Mouse (Mus musculus): Measurements from ENCODE around the gene Pdzd9. TPM values are rescaled to one million over a fixed set of nuclear protein-coding genes. Genes with fewer than 3 reads are reported as not detected.
A peak's percentile ranks its signal among the peaks of the same experiment; 100 is the strongest.

The Pdzd9 gene
- polyA plus RNA-seq, 1 experiment from 2014 or later = 0.21 TPM

GRCm38 (mm10) chr7:120684731-120685161 is 14.6 kb upstream of the Pdzd9 start:
- Histone ChIP-seq H3K27me3 (ENCODE audit: poor library complexity, severe bottlenecking) (no peaks in the 10 kb centered on the region), H3K36me3 (replicated peaks) (no peaks in the 10 kb centered on the region), H3K4me3 (no peak overlapping the region), H3K4me1 (peaks cover 8% of the 10 kb centered on the region), H3K27ac (no peak overlapping the region), H3K9me3 (no peaks in the 10 kb centered on the region)
- 94% methylated on average over 2 of the region's 2 CpGs for WGBS
- DNase-seq (ENCODE audit: extremely low spot score, low spot score) = no peak

GRCm38 (mm10) chr7:120682002-120682401 is 11.9 kb upstream of the Pdzd9 start:
- Histone ChIP-seq H3K36me3 (replicated peaks) (no peaks in the 10 kb centered on the region), H3K4me1 (peaks cover 27% of the 10 kb centered on the region), H3K4me3 (no peak overlapping the region), H3K9me3 (no peaks in the 10 kb centered on the region), H3K27ac (no peak overlapping the region), H3K27me3 (ENCODE audit: poor library complexity, severe bottlenecking) (no peaks in the 10 kb centered on the region)
- WGBS = 87% methylated on average over 4 of the region's 4 CpGs
- no peak for DNase-seq (ENCODE audit: extremely low spot score, low spot score)

DNA sequence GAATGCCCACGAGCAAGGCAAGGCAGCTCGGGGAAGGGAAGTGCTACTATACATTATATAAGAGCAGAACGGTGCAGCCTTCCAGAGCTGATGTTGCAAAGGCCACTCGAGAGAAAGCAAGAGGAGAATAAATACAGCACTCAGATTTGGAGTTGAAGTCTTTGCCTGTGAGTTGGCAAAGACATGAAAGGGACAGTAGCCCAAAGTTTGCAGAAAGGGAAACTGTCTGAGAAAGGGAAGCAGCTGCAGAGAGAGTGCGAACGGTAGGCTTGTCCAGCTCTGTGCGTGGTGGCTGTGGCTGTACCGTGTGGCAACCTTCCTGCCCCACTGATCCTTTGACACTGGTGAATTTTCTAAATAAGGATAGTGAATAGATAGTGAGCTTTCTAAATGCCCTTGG is 8.9 kb upstream of the Pdzd9 start:
- Histone ChIP-seq H3K27me3 (ENCODE audit: poor library complexity, severe bottlenecking) (no peaks in the 10 kb centered on the region), H3K27ac (no peak overlapping the region), H3K4me1 (peaks cover 36% of the 10 kb centered on the region), H3K4me3 (peak overlapping the region; percentile 94), H3K9me3 (no peaks in the 10 kb centered on the region), H3K36me3 (replicated peaks) (no peaks in the 10 kb centered on the region)
- WGBS = 76% methylated on average over 8 of the region's 8 CpGs
- DNase-seq (ENCODE audit: extremely low spot score, low spot score) = no peak

- Histone ChIP-seq H3K36me3 (replicated peaks) (no peaks in the 10 kb centered on the region), H3K27ac (peak overlapping the region; percentile 94), H3K4me1 (peaks cover 36% of the 10 kb centered on the region), H3K27me3 (ENCODE audit: poor library complexity, severe bottlenecking) (no peaks in the 10 kb centered on the region), H3K9me3 (no peaks in the 10 kb centered on the region), H3K4me3 (peak overlapping the region; percentile 94)
- WGBS = 3% methylated on average over 42 of the region's 42 CpGs
- DNase-seq (ENCODE audit: extremely low spot score, low spot score) = peak; percentile 51
These were observed 7.8 kb upstream of the Pdzd9 start for GRCm38 (mm10) chr7:120677764-120678531.

DNA sequence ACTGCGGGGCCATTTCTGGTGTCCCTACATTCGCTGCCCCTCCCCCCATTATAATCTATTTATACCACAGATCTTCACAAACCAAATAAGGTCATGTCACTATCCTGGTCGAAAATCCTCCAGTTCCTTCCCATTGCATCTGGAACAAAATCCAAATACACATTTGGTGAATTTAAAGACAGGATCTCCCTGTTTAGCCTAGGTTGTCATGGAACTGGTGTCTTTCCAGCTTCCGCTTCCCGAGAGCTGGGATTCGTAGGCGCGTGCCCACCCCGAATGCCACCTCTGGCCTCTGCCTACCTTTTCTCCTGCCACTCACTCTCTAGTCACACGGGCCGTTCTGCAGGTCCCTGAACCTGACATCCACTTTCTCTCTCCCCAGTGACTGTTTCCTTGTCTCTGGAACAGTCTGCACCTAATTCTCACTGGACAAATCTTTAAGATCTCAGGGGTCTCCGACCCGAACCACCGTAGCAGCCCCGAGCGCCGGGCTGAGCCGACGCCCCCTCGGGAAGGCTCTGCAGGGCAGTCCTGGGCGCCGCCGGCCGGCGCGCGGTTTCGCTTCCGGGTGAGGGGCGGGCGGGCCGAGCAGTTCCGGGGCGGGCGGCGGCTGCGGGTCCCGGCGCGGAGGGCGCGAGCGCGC is 7.0 kb upstream of the Pdzd9 start, which contains the start of gene Mosmo:
Gene Mosmo, plus strand, starts transcription at position 618 of the 643 bp plus-strand sequence.
- WGBS = 1% methylated on average over 43 of the region's 44 CpGs
- peak within 1 kb of the TSS; percentile 94 for H3K27ac ChIP-seq

GRCm38 (mm10) chr7:120671271-120671670 is 1.1 kb upstream of the Pdzd9 start:
- no peaks in the 10 kb centered on the region for H3K36me3 ChIP-seq (replicated peaks)
- H3K27ac ChIP-seq = no peak overlapping the region
- no peaks in the 10 kb centered on the region for H3K9me3 ChIP-seq
- no peaks in the 10 kb centered on the region for H3K27me3 ChIP-seq (ENCODE audit: poor library complexity, severe bottlenecking)
- no peak for DNase-seq (ENCODE audit: extremely low spot score, low spot score)
- H3K4me1 ChIP-seq = peaks cover 1% of the 10 kb centered on the region
- H3K4me3 ChIP-seq = no peak overlapping the region
- 71% methylated on average over 2 of the region's 2 CpGs for WGBS

More for the DNA sequence above, 7.0 kb upstream of the Pdzd9 start, which contains the start of gene Mosmo:
- peak; percentile 76 for DNase-seq (ENCODE audit: extremely low spot score, low spot score)
- no peaks in the 10 kb centered on the region for H3K36me3 ChIP-seq (replicated peaks)
- no peaks in the 10 kb centered on the region for H3K27me3 ChIP-seq (ENCODE audit: poor library complexity, severe bottlenecking)
- H3K4me3 ChIP-seq = peak within 1 kb of the TSS; percentile 94
- peaks cover 36% of the 10 kb centered on the region for H3K4me1 ChIP-seq
- no peaks in the 10 kb centered on the region for H3K9me3 ChIP-seq

- Histone ChIP-seq H3K4me3 (no peak overlapping the region), H3K9me3 (no peaks in the 10 kb centered on the region), H3K36me3 (replicated peaks) (peaks cover 42% of the 10 kb centered on the region), H3K4me1 (peaks cover 4% of the 10 kb centered on the region; the same call in 1 of the 2 replicates), H3K27me3 (ENCODE audit: poor library complexity, severe bottlenecking) (no peaks in the 10 kb centered on the region), H3K27ac (no peak overlapping the region)
- DNase-seq (ENCODE audit: extremely low spot score, low spot score) = no peak
- WGBS = 93% methylated on average over 4 of the region's 4 CpGs
These were observed 8.1 kb downstream of the Pdzd9 start for GRCm38 (mm10) chr7:120662079-120662478.

GRCm38 (mm10) chr7:120647849-120648248 is 22.3 kb downstream of the Pdzd9 start:
- Histone ChIP-seq H3K9me3 (no peaks in the 10 kb centered on the region), H3K36me3 (replicated peaks) (peaks cover 99% of the 10 kb centered on the region), H3K27me3 (ENCODE audit: poor library complexity, severe bottlenecking) (no peaks in the 10 kb centered on the region), H3K4me1 (no peaks in the 10 kb centered on the region), H3K27ac (no peak overlapping the region), H3K4me3 (no peak overlapping the region)
- DNase-seq (ENCODE audit: extremely low spot score, low spot score) = no peak
- WGBS = 87% methylated on average over 2 of the region's 2 CpGs

DNA sequence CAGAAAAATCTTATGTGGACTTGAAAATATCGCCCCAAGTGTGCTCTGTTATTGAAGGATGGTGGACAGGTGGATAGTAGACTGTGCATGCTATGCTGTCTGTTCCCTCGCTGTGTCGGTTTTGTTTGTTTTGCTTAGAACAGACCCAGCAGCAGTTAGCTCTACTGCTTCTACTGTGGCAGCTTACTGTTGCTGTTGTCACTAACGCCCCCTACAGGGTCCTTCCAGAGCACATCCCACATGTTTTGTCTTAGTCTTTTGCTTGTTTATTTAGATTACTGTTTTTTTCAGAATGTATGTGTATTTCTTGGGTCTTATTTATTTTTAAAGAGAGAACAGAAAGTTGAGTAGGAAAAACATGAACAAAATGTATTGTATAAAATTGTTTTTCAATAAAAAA is 26.9 kb downstream of the Pdzd9 start:
- Histone ChIP-seq H3K4me3 (no peak overlapping the region), H3K4me1 (no peaks in the 10 kb centered on the region), H3K36me3 (replicated peaks) (peaks cover 99% of the 10 kb centered on the region), H3K9me3 (no peaks in the 10 kb centered on the region), H3K27me3 (ENCODE audit: poor library complexity, severe bottlenecking) (no peaks in the 10 kb centered on the region), H3K27ac (no peak overlapping the region)
- DNase-seq (ENCODE audit: extremely low spot score, low spot score) = no peak
- WGBS = 73% methylated on average over 4 of the region's 4 CpGs

DNA sequence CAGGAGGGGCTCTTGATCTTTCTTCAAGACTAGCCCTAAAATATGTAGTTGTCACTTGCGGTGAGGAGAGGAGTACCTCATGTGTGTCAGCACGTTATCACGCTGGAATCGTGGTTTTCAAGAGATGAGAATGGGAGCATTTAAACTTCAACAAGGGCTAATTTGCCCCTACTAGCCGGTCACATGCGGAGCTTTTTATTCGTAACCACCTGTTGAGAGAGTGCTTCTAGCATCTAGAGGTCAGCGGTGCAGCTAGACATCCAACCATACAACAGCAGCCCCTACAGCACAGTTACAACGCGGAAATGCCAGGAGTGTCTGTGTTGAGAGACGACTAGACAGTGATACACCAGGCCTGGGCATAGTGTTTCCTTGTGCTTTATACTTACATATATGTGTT is 34.3 kb downstream of the Pdzd9 start:
- Histone ChIP-seq H3K27ac (peak overlapping the region; percentile 96), H3K9me3 (no peaks in the 10 kb centered on the region), H3K36me3 (replicated peaks) (peaks cover 34% of the 10 kb centered on the region), H3K4me3 (peak overlapping the region; percentile 91), H3K27me3 (ENCODE audit: poor library complexity, severe bottlenecking) (no peaks in the 10 kb centered on the region), H3K4me1 (peaks cover 21% of the 10 kb centered on the region)
- no peak for DNase-seq (ENCODE audit: extremely low spot score, low spot score)
- WGBS = 2% methylated on average over 11 of the region's 11 CpGs

- no peaks in the 10 kb centered on the region for H3K27me3 ChIP-seq (ENCODE audit: poor library complexity, severe bottlenecking)
- no peak for DNase-seq (ENCODE audit: extremely low spot score, low spot score)
- H3K36me3 ChIP-seq (replicated peaks) = peaks cover 30% of the 10 kb centered on the region
- peak overlapping the region; percentile 96 for H3K27ac ChIP-seq
- no peaks in the 10 kb centered on the region for H3K9me3 ChIP-seq
- H3K4me1 ChIP-seq = peaks cover 21% of the 10 kb centered on the region
- H3K4me3 ChIP-seq = peak overlapping the region; percentile 91
- 0% methylated on average over 32 of the region's 32 CpGs for WGBS
These were observed 34.8 kb downstream of the Pdzd9 start for GRCm38 (mm10) chr7:120635362-120635781.

DNA sequence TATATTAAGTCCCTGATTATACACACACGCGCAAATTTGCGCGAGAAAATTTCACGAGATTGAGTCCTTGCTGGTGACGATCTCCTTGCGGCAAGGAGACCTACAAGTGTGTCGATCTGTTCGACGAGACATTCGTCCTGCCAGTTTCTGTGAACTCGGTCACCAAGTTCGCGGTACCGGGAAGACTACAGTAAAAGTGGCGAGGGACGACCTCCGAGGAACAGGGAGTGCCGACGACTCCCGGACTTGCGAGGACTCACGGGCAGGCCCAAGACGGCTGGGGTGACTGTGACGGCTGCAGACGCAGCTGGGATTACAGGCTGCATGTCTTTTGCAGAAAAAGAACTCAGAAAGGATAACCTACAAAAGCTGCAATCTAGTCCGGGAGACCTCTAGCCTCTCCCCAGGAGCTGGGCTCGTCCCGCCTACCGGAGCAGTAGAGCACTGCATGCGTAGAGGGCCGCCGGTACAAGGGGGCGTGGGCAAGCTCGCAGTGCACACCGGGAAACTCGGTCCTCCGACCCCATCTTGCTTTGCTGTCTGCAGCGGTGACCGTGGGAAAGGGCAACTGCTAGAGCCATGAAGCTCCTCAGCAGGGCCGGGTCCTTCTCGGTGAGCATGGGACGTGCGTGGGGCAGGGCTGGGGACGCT is 35.3 kb downstream of the Pdzd9 start, which contains the start of gene Uqcrc2:
Gene Uqcrc2, plus strand, starts transcription at position 466 of the 651 bp plus-strand sequence.
- WGBS = under 1% methylated on average over 45 of the region's 45 CpGs
- Histone ChIP-seq H3K36me3 (replicated peaks) (peaks cover 24% of the 10 kb centered on the region), H3K4me1 (peaks cover 21% of the 10 kb centered on the region), H3K4me3 (peak within 1 kb of the TSS; percentile 91), H3K27me3 (ENCODE audit: poor library complexity, severe bottlenecking) (no peaks in the 10 kb centered on the region), H3K27ac (peak within 1 kb of the TSS; percentile 96), H3K9me3 (no peaks in the 10 kb centered on the region)
- peak; percentile 91 for DNase-seq (ENCODE audit: extremely low spot score, low spot score)

Measured in forebrain, embryonic 10.5 days (tissue).